Mouse (Mus musculus) lung, postnatal 0 days (tissue): ENCODE data around the gene Mtfr1l.

Experiments used
- CTCF ChIP-seq: IDR thresholded peaks from 2 replicates; pipeline ENCODE4 v1.5.1; 2016; ENCODE audit warnings: antibody characterized with exemption, mild to moderate bottlenecking
- EP300 ChIP-seq: IDR thresholded peaks from 2 replicates; pipeline ENCODE4 v1.6.1; 2016; ENCODE audit warnings: antibody characterized with exemption, mild to moderate bottlenecking, control low read depth

- TF ChIP-seq CTCF (peak; percentile 53), EP300 (peak; percentile 12; the same call in 1 of the 2 replicates)
Measured at GRCm38 (mm10) chr4:134481270-134481669, 53.9 kb downstream of the Mtfr1l start.
